Mouse (Mus musculus) layer of hippocampus, adult 18-20 months (tissue): ENCODE measurements around the gene Olfr1368. TPM values are rescaled to one million over a fixed set of nuclear protein-coding genes. Genes with fewer than 3 reads are reported as not detected.

ENCODE experiments used
- total RNA-seq, 2 experiments: library from RNA; stranded (reverse); gene quantifications; 2 replicates each; pipeline ENCODE4 v1.2.3; 2021

Olfr1368 gene
- total RNA-seq, 2 experiments from 2014 or later: not detected

Other genes with a start within 250 kb of the Olfr1368 start
- not detected for gene Olfr1370, start 70.9 kb downstream of the Olfr1368 start, total RNA-seq
- gene Olfr1369-ps1, start 34.4 kb downstream of the Olfr1368 start, total RNA-seq: not detected
- not detected for gene Olfr263, start 16.2 kb downstream of the Olfr1368 start, total RNA-seq
- gene Trim27, start 33.6 kb upstream of the Olfr1368 start, total RNA-seq: 10 to 100 TPM; 42.0 to 45.1 TPM
- not detected for gene Gpx5, start 146.9 kb upstream of the Olfr1368 start, total RNA-seq
- not detected for gene Gpx6, start 166.3 kb upstream of the Olfr1368 start, total RNA-seq
- gene Olfr1367, start 201.0 kb upstream of the Olfr1368 start, total RNA-seq: not detected
- gene Zscan12, start 217.0 kb upstream of the Olfr1368 start, total RNA-seq: 1 to 10 TPM; 8.6 TPM